Mouse (Mus musculus): ENCODE data around the gene Olfr713. TPM values are rescaled to one million over a fixed set of nuclear protein-coding genes. Genes with fewer than 3 reads are reported as not detected.

The Olfr713 gene
- total RNA-seq (2022), result not detected

DNA sequence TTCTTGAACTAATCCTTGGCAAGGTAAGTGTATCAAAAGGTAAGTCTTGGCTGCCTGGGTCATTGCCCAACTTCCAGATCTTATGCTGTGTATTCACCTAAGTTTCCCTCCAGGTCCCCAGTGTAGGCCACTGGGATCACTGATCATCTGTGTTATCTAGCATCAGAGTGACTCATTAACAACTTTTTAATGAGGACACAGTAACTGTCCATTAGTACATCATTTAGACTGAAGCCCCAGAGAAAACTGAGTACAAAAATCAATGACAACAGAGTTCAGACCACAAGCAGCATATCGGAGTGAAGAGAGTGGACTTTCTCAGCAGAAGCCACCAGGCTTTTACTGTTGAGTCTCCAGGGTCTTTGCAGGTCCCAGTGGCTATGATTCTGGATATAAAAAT is at the start of gene Olfr713:
Olfr713 (plus strand) TSS at position 301 of the 400 bp plus-strand sequence.
- DNase-seq, result no peak

DNA sequence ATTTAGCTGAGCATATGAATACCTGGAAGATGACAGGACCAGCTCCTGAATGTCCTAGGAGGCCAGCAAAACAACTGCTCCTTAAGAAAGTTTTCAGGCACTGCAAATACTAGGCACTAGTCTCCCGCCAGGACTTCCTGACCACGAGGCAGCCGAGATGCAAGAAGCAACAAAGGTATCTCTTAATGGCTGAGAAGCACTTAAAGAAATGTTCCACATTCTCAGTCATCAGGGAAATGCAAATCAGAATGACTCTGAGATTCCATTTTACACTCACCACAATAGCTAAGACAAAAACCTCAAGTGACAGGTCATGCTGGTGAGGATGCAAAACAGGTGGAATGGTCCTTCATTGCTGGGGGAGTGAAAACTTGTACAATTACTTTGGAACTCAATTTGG is 45.7 kb upstream of the Olfr713 start:
- DNase-seq, result no peak

DNA sequence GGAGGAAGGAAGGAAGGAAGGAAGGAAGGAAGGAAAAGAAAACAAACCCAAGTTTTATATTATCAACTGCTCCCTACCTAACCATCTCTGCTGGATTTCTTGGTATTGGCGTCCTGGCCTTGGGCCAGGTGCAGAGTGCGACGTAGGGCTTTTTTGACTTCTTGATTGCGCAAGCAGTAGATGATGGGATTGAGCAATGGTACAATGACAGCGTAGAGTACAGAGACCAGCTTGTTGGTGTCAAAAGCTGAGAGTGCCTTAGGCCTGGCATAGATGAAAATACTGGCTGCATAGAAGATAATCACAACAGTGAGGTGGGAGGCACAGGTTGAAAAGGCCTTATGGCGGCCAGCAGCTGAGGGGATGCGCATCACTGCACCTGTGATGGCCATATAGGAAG is 30.2 kb upstream of the Olfr713 start:
- no peak for DNase-seq

DNA sequence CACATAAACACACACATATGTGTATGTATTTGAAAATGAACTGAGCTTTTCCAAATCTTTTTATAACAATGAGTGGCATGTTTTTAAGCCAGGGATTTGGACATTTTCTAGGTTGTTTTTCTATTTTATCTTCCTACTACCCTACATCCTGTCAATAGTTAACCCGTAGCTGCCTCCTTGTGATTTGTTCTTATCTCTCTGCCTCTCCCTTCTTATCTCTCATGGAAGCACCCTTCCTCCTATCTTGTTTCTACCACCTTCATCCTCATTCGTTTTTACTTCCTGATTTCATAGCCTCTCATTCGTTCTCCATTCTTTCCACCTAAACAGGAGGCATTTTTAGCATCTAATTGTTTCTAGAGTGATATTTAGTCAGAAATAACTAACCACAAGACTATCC is 26.8 kb upstream of the Olfr713 start:
- DNase-seq, result no peak

DNA sequence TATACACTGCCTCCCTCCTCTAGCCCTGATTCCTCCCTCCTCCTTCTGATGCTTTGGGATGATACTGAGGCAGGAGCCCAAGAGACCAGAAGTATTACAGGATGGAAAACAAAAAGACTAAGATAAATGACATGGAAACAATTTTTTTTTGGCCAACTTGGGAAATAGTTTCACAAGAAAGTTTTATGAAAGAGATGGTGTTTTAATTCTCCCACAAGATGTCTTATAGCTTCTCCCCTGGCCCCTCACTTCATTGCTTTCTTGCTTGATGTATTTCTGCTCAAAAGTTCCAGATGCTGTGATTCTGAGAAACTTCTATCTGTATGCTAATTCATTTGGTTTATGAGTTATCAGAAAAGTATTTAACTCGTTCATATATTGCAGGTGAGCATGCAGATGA is 25.0 kb upstream of the Olfr713 start, which contains the start of gene Olfr2:
Olfr2 (minus strand) TSS at position 101 of the 400 bp plus-strand sequence.
- no peak for DNase-seq

DNA sequence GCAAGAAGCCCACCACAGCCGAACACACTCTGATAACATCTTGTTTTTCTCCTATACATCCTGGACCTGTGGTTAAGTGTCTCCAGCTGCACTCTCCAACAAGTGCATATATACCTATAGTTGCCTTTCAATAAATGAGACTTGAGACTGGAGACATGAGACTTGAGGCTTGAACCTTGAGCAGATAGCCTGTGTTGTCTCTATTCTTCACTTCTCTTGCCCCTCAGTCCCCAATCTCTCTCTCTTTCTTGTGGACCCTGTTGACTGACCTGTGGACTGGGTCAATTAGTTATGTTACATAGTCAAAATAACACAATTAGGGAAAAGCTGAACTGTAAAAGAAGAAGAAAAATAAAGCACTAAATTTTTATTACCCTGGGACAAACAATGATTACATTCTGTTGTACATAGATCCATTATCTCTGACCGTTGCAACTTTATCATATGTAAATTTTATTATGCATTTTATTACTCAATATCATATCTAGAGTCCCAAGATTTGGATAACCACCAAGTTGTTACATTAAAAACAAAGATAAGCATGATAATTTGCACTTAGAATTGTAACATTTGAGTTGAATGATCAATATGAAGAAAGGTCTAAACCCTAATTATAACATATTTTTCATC is 9.1 kb downstream of the Olfr713 start:
- DNase-seq, result no peak

DNA sequence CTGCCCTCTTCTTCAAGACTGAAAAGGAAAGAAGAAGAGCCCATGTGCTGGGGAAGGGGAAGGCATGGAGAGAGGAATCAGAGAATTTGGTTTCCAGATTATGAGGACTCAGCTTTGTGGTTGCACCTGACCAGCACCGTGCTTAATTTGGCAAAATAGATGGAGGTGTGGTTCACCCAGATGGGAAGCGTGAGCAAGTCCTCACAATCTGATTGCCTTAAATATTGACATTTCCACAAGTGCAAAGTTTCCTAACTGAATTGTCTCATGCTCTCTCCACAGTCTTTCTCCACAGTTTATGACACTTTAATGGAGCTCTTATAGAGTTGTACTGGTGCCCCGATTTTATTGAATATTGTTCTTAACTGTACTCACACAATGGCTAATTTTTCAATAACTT is 12.2 kb downstream of the Olfr713 start:
- DNase-seq, result no peak

DNA sequence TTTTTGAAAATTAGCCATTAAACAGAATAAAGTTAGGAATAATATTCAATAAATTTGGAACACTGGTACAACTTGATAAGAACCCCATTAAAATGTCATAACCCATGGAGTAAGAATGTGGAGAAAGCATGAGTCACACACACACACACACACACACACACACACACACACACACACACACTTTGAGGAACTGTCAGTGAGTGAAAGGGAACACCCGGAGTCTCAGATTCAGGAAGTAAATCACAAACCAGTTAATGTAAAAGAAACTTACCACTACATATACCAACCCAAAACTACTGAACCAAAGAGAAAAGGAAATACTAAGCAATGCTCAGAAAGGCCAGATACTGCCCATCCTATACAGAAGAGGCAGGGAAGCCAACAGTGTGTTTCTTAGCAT is 13.4 kb downstream of the Olfr713 start:
- DNase-seq, result no peak

DNA sequence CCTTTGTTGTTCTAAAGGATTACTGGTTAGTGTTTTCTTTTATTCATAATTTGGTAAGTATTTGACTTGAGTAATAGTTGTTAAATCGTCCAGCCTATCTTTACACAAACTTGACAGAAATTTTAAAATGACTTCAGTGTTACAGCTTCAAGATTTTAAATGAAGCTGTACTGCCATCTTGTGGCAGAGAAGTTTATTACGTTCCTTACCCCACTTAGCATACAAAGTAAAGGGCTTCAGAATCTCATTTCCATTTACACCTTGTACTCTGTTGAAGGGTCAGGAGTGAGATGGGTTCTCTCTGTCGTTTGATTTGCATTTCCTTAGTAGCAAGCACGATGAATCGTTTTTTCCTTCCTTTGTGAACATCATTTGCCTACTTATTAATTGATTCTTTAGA is 14.9 kb downstream of the Olfr713 start:
- DNase-seq, result no peak

DNA sequence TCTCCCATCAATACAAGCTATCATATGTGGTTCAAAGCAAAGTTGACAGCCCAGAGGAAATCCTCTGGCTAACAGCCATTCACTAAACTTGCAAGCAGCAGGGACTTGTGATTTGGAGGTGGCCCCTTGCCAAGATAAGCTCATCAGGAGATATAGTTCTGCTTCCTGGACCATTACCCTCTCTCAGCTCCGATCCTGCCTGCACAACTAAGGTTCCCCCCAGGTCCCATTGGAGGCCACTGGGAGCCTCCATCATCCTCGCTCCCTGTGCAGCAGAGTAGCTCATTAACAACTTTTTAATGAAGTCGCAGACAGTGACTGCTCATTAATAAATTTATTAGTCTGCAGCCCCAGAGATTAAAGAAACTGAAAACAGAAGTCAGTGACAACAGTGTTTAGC is 16.6 kb downstream of the Olfr713 start:
- no peak for DNase-seq

DNA sequence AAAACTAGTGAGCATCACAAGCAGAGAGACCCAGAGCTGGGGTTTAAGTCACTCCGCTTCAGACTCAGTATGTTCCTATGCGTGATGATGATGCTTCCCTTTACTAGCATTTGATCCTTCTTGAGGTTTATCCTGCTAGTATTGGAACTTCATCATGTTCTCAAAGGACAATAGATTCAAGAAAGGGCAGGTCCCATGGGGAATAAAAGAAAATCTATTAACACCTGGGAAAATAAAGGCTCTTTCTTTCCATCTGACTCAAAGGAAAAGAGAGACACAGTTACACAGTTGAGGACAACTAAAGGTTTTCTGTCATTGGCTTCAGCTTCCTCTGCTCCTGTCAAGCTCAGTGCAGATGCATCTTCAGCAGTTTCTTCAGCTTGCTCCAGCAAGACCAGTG is 39.7 kb downstream of the Olfr713 start, which contains the start of gene Olfr714:
Olfr714 (plus strand) TSS at position 301 of the 400 bp plus-strand sequence.
- no peak for DNase-seq

Other genes starting within 250 kb of the Olfr713 start
- gene Olfr699, start 238.0 kb upstream of the Olfr713 start, total RNA-seq (2022), result not detected
- gene Olfr700, start 222.3 kb upstream of the Olfr713 start, total RNA-seq (2022), result not detected
- gene Olfr701, start 217.0 kb upstream of the Olfr713 start, total RNA-seq (2022), result not detected
- not detected for gene Olfr702, start 197.3 kb upstream of the Olfr713 start, total RNA-seq (2022)
- not detected for gene Olfr703, start 187.8 kb upstream of the Olfr713 start, total RNA-seq (2022)
- gene Olfr704, start 168.0 kb upstream of the Olfr713 start, total RNA-seq (2022), result not detected
- not detected for gene Olfr705, start 154.3 kb upstream of the Olfr713 start, total RNA-seq (2022)
- not detected for gene Olfr706, start 143.0 kb upstream of the Olfr713 start, total RNA-seq (2022)
- gene Olfr707, start 129.9 kb upstream of the Olfr713 start, total RNA-seq (2022), result not detected
- not detected for gene Olfr1532-ps1, start 123.2 kb upstream of the Olfr713 start, total RNA-seq (2022)
- gene Olfr709-ps1, start 99.0 kb upstream of the Olfr713 start, total RNA-seq (2022), result not detected
- not detected for gene Olfr710, start 82.9 kb upstream of the Olfr713 start, total RNA-seq (2022)
- gene Olfr6, start 67.2 kb upstream of the Olfr713 start, total RNA-seq (2022), result not detected
- not detected for gene Olfr711, start 55.7 kb upstream of the Olfr713 start, total RNA-seq (2022)
- gene Olfr2, start 25.1 kb upstream of the Olfr713 start, total RNA-seq (2022), result not detected
- gene Olfr714, start 39.8 kb downstream of the Olfr713 start, total RNA-seq (2022), result not detected
- not detected for gene Olfr17, start 62.0 kb downstream of the Olfr713 start, total RNA-seq (2022)
- not detected for gene Olfr715b, start 79.2 kb downstream of the Olfr713 start, total RNA-seq (2022)
- not detected for gene Olfr715, start 99.9 kb downstream of the Olfr713 start, total RNA-seq (2022)
- not detected for gene Olfr716, start 107.2 kb downstream of the Olfr713 start, total RNA-seq (2022)
- gene Nlrp14, start 135.8 kb downstream of the Olfr713 start, total RNA-seq (2022), result not detected
- not detected for gene Rbmxl2, start 178.3 kb downstream of the Olfr713 start, total RNA-seq (2022)